Mouse (Mus musculus): ENCODE measurements around the gene Micu1. TPM values are rescaled to one million over a fixed set of nuclear protein-coding genes. Genes with fewer than 3 reads are reported as not detected.

Micu1 gene
- polyA plus RNA-seq, 1 experiment = 74.1 TPM

GRCm38 (mm10) chr10:59712062-59712461, 9.8 kb downstream of the Micu1 start:
- TF ChIP-seq CTCF (IDR thresholded peaks at IDR 0.05; ENCODE audit: borderline replicate concordance, insufficient read depth, low read length) = no peak
- TF ChIP-seq POLR2A (IDR thresholded peaks at IDR 0.05; ENCODE audit: low read depth, low read length) = no peak
- Histone ChIP-seq H3K4me3 (ENCODE audit: insufficient read depth, low read length) (no peak overlapping the region), H3K4me1 (ENCODE audit: control insufficient read depth, insufficient read depth, low read length) (no peaks in the 10 kb centered on the region), H3K27ac (ENCODE audit: insufficient read depth, low read length) (no peak overlapping the region)

- Histone ChIP-seq H3K4me3 (ENCODE audit: insufficient read depth, low read length) (no peak overlapping the region), H3K4me1 (ENCODE audit: control insufficient read depth, insufficient read depth, low read length) (peaks cover 10% of the 10 kb centered on the region), H3K27ac (ENCODE audit: insufficient read depth, low read length) (0 out of 2 replicates have a peak overlapping the region, but pooled peaks have one; percentile 6)
- TF ChIP-seq POLR2A (IDR thresholded peaks at IDR 0.05; ENCODE audit: low read depth, low read length) (no peak), CTCF (IDR thresholded peaks at IDR 0.05; ENCODE audit: borderline replicate concordance, insufficient read depth, low read length) (no peak)
Observed at GRCm38 (mm10) chr10:59720017-59720416, 17.7 kb downstream of the Micu1 start.

- no peak overlapping the region for H3K4me3 ChIP-seq (ENCODE audit: insufficient read depth, low read length)
- no peak overlapping the region for H3K27ac ChIP-seq (ENCODE audit: insufficient read depth, low read length)
- H3K4me1 ChIP-seq (ENCODE audit: control insufficient read depth, insufficient read depth, low read length) = peaks cover 14% of the 10 kb centered on the region
- no peak for TF ChIP-seq POLR2A (IDR thresholded peaks at IDR 0.05; ENCODE audit: low read depth, low read length)
- TF ChIP-seq CTCF (IDR thresholded peaks at IDR 0.05; ENCODE audit: borderline replicate concordance, insufficient read depth, low read length) = no peak
Observed at GRCm38 (mm10) chr10:59721555-59721954, 19.3 kb downstream of the Micu1 start.

GRCm38 (mm10) chr10:59724634-59725033, 22.4 kb downstream of the Micu1 start:
- no peak for TF ChIP-seq CTCF (IDR thresholded peaks at IDR 0.05; ENCODE audit: borderline replicate concordance, insufficient read depth, low read length)
- TF ChIP-seq POLR2A (IDR thresholded peaks at IDR 0.05; ENCODE audit: low read depth, low read length) = no peak
- no peak overlapping the region for H3K4me3 ChIP-seq (ENCODE audit: insufficient read depth, low read length)
- H3K27ac ChIP-seq (ENCODE audit: insufficient read depth, low read length) = peak overlapping the region; percentile 59; the same call in 1 of the 2 replicates
- peaks cover 19% of the 10 kb centered on the region for H3K4me1 ChIP-seq (ENCODE audit: control insufficient read depth, insufficient read depth, low read length)

GRCm38 (mm10) chr10:59727251-59727650, 25.0 kb downstream of the Micu1 start:
- no peak overlapping the region for H3K27ac ChIP-seq (ENCODE audit: insufficient read depth, low read length)
- TF ChIP-seq CTCF (IDR thresholded peaks at IDR 0.05; ENCODE audit: borderline replicate concordance, insufficient read depth, low read length) (no peak), POLR2A (IDR thresholded peaks at IDR 0.05; ENCODE audit: low read depth, low read length) (no peak)
- no peak overlapping the region for H3K4me3 ChIP-seq (ENCODE audit: insufficient read depth, low read length)
- H3K4me1 ChIP-seq (ENCODE audit: control insufficient read depth, insufficient read depth, low read length) = peaks cover 19% of the 10 kb centered on the region

- Histone ChIP-seq H3K4me3 (ENCODE audit: insufficient read depth, low read length) (no peak overlapping the region), H3K27ac (ENCODE audit: insufficient read depth, low read length) (no peak overlapping the region), H3K4me1 (ENCODE audit: control insufficient read depth, insufficient read depth, low read length) (peaks cover 15% of the 10 kb centered on the region)
- no peak for TF ChIP-seq CTCF (IDR thresholded peaks at IDR 0.05; ENCODE audit: borderline replicate concordance, insufficient read depth, low read length)
- no peak for TF ChIP-seq POLR2A (IDR thresholded peaks at IDR 0.05; ENCODE audit: low read depth, low read length)
Observed at GRCm38 (mm10) chr10:59729261-59729660, 27.0 kb downstream of the Micu1 start.

- peaks cover 11% of the 10 kb centered on the region for H3K4me1 ChIP-seq (ENCODE audit: control insufficient read depth, insufficient read depth, low read length)
- TF ChIP-seq POLR2A (IDR thresholded peaks at IDR 0.05; ENCODE audit: low read depth, low read length) (no peak), CTCF (IDR thresholded peaks at IDR 0.05; ENCODE audit: borderline replicate concordance, insufficient read depth, low read length) (no peak)
- H3K4me3 ChIP-seq (ENCODE audit: insufficient read depth, low read length) = no peak overlapping the region
- no peak overlapping the region for H3K27ac ChIP-seq (ENCODE audit: insufficient read depth, low read length)
Observed at GRCm38 (mm10) chr10:59729842-59730241, 27.6 kb downstream of the Micu1 start.

GRCm38 (mm10) chr10:59736027-59736598, 33.8 kb downstream of the Micu1 start:
- peaks cover 6% of the 10 kb centered on the region; the same call in 1 of the 2 replicates for H3K4me1 ChIP-seq (ENCODE audit: control insufficient read depth, insufficient read depth, low read length)
- H3K4me3 ChIP-seq (ENCODE audit: insufficient read depth, low read length) = no peak overlapping the region
- H3K27ac ChIP-seq (ENCODE audit: insufficient read depth, low read length) = no peak overlapping the region
- no peak for TF ChIP-seq POLR2A (IDR thresholded peaks at IDR 0.05; ENCODE audit: low read depth, low read length)
- no peak for TF ChIP-seq CTCF (IDR thresholded peaks at IDR 0.05; ENCODE audit: borderline replicate concordance, insufficient read depth, low read length)

- Histone ChIP-seq H3K27ac (ENCODE audit: insufficient read depth, low read length) (peak overlapping the region; percentile 74), H3K4me3 (ENCODE audit: insufficient read depth, low read length) (no peak overlapping the region), H3K4me1 (ENCODE audit: control insufficient read depth, insufficient read depth, low read length) (peaks cover 6% of the 10 kb centered on the region; the same call in 1 of the 2 replicates)
- TF ChIP-seq CTCF (IDR thresholded peaks at IDR 0.05; ENCODE audit: borderline replicate concordance, insufficient read depth, low read length) (no peak), POLR2A (IDR thresholded peaks at IDR 0.05; ENCODE audit: low read depth, low read length) (no peak)
Observed at GRCm38 (mm10) chr10:59741448-59741847, 39.2 kb downstream of the Micu1 start.

GRCm38 (mm10) chr10:59743397-59743796, 41.1 kb downstream of the Micu1 start:
- TF ChIP-seq CTCF (IDR thresholded peaks at IDR 0.05; ENCODE audit: borderline replicate concordance, insufficient read depth, low read length) (no peak), POLR2A (IDR thresholded peaks at IDR 0.05; ENCODE audit: low read depth, low read length) (no peak)
- H3K27ac ChIP-seq (ENCODE audit: insufficient read depth, low read length) = no peak overlapping the region

More at GRCm38 (mm10) chr10:59743397-59743796, 41.1 kb downstream of the Micu1 start:
- Histone ChIP-seq H3K4me1 (ENCODE audit: control insufficient read depth, insufficient read depth, low read length) (peaks cover 6% of the 10 kb centered on the region; the same call in 1 of the 2 replicates), H3K4me3 (ENCODE audit: insufficient read depth, low read length) (no peak overlapping the region)
